Mouse (Mus musculus): ENCODE measurements around the gene Lamp1.

GRCm38 (mm10) chr8:13113232-13113631 lies 45.7 kb upstream of the Lamp1 start:
- TF ChIP-seq CTCF (IDR thresholded peaks at IDR 0.05; ENCODE audit: borderline replicate concordance, extremely low read depth, insufficient read depth, insufficient read length) (no peak), POLR2A (IDR thresholded peaks at IDR 0.05; ENCODE audit: borderline replicate concordance, extremely low read depth, insufficient read depth, insufficient read length, poor library complexity, severe bottlenecking) (no peak)
